Mouse (Mus musculus): ENCODE results near the gene Tradd.

DNA sequence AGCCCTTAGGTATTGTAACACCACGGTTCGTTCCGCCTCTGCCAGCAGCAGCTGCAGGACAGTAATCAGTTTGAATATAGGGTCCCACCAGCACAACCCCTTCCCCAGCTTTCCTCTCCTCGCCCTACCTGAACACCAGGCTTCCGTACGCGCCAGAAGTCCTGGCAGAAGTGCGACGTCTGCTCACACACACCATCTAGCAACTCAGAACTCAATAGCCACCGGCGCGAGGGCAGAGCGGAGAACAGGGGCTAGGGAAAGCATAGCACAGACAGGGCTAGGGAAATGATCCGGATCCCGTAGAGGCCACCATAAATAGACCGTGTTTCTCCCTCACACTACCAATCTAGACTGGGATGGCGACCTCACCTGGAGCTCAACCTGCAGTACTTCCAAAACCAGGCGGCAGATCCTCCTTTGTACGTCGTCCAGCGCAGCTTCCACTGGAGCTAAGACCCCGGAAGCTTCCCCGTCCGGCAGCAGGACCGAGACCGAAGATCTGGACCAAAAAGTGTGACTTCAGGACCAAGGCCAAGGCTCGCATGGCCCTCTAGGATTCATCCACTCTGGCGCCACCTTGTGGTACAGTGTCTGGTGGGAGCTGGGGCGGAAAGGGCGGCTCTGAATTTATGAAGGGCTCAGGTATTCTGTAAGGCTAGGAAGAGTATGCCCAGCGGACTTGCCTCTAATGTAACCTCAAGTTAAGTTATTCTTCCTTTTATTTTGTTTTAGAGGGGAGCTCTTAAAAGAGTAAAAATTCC lies 26.3 kb upstream of the Tradd start:
- TF ChIP-seq CTCF (IDR thresholded peaks at IDR 0.05), result peak; percentile 97; the same call in 1 of the 2 replicates
- no peak for TF ChIP-seq POLR2A (IDR thresholded peaks at IDR 0.05; ENCODE audit: insufficient read depth, low read depth, low read length)

Data from heart, adult 2 months (tissue).